Comparison of ENCODE assay signal across 8 mouse cellular contexts in genomic region chr11:67428196-67428595, GRCm38 (mm10). TPM values are rescaled to one million over a fixed set of nuclear protein-coding genes. Genes with fewer than 3 reads are reported as not detected.
DNase-seq lines count a peak whose midpoint lies in the region; ATAC-seq and TF ChIP-seq lines count a peak whose summit lies in the region.

No protein-coding gene starts in this region.

- H3K9me3 ChIP-seq in intestine, postnatal 0 days (ENCODE audit: control insufficient read depth): no peaks in the 10 kb centered on the region
- H3K9me3 ChIP-seq in lung, postnatal 0 days (ENCODE audit: low read length): no peaks in the 10 kb centered on the region

- H3K27me3 ChIP-seq in spleen, adult 2 months (ENCODE audit: control insufficient read depth, insufficient read depth, low read length): no peaks in the 10 kb centered on the region
- no peaks in the 10 kb centered on the region for H3K27me3 ChIP-seq in intestine, postnatal 0 days (replicated peaks; ENCODE audit: control insufficient read depth, insufficient read depth, low read length)
- no peaks in the 10 kb centered on the region for H3K27me3 ChIP-seq in lung, postnatal 0 days (replicated peaks; ENCODE audit: insufficient read depth, low read length)

- no peak overlapping the region for H3K4me3 ChIP-seq in spleen, adult 2 months (ENCODE audit: extremely low read depth, insufficient read depth, insufficient read length)
- no peak overlapping the region for H3K4me3 ChIP-seq in intestine, postnatal 0 days (ENCODE audit: low read depth, low read length)
- no peak overlapping the region for H3K4me3 ChIP-seq in lung, postnatal 0 days (ENCODE audit: low read depth, low read length)

- no peak for TF ChIP-seq EP300 in lung, postnatal 0 days (IDR thresholded peaks at IDR 0.05)

- TF ChIP-seq POLR2A in spleen, adult 2 months (IDR thresholded peaks at IDR 0.05; ENCODE audit: low read depth, low read length): no peak

- TF ChIP-seq CTCF in spleen, adult 2 months (IDR thresholded peaks at IDR 0.05; ENCODE audit: extremely low read depth, insufficient read depth, insufficient read length, insufficient replicate concordance): peak; percentile 35; the same call in 1 of the 2 replicates
- peak; percentile 72 for TF ChIP-seq CTCF in intestine, postnatal 0 days (IDR thresholded peaks at IDR 0.05; ENCODE audit: low read depth)
- TF ChIP-seq CTCF in lung, postnatal 0 days (IDR thresholded peaks at IDR 0.05): peak; percentile 65

- H3K36me3 ChIP-seq in spleen, adult 2 months (ENCODE audit: control insufficient read depth, insufficient read depth, low read length): no peaks in the 10 kb centered on the region
- H3K36me3 ChIP-seq in intestine, postnatal 0 days (ENCODE audit: control insufficient read depth, insufficient read depth): no peaks in the 10 kb centered on the region
- H3K36me3 ChIP-seq in lung, postnatal 0 days (ENCODE audit: insufficient read depth, low read length): no peaks in the 10 kb centered on the region

- DNase-seq in frontal cortex, postnatal 25 days (ENCODE audit: low spot score in 2 of 2): no peak
- peak in 1 of 2 experiments; percentile 12 for DNase-seq in spleen, adult 2 months (ENCODE audit: low read depth in 1 of 2, low spot score in 2 of 2)
- DNase-seq in spleen, adult 12 weeks (ENCODE audit: low spot score): no peak
- peak; percentile 35 to 54 for DNase-seq in cerebellum, postnatal 25 days
- DNase-seq in lung, postnatal 0 days (ENCODE audit: low spot score): peak; percentile 64
- DNase-seq in testis, postnatal 10 days (ENCODE audit: low spot score): peak; percentile 67

- 35% methylated on average over 3 of the region's 3 CpGs for WGBS in spleen, adult 2 months
- 42% methylated on average over 3 of the region's 3 CpGs for WGBS in intestine, postnatal 0 days
- WGBS in lung, postnatal 0 days: 43% methylated on average over 3 of the region's 3 CpGs

- H3K4me2 ChIP-seq in intestine, postnatal 0 days (replicated peaks; ENCODE audit: low read depth): no peak overlapping the region
- H3K4me2 ChIP-seq in lung, postnatal 0 days (replicated peaks; ENCODE audit: low read depth, low read length): no peak overlapping the region

- H3K9ac ChIP-seq in intestine, postnatal 0 days (ENCODE audit: low read depth, low read length): no peak overlapping the region
- H3K9ac ChIP-seq in lung, postnatal 0 days (replicated peaks; ENCODE audit: low read depth): no peak overlapping the region

- H3K27ac ChIP-seq in spleen, adult 2 months (ENCODE audit: insufficient read depth, low read length): no peak overlapping the region
- no peak overlapping the region for H3K27ac ChIP-seq in intestine, postnatal 0 days (ENCODE audit: low read depth, low read length)
- no peak overlapping the region for H3K27ac ChIP-seq in lung, postnatal 0 days (ENCODE audit: low read length)

- 0 out of 2 replicates have a peak, but pooled peaks have one; percentile 41 for ATAC-seq in frontal cortex, adult (ENCODE audit: low TSS enrichment)
- peak; percentile 43; the same call in 1 of the 2 replicates for ATAC-seq in intestine, postnatal 0 days
- ATAC-seq in lung, postnatal 0 days: no peak; the same call in 1 of the 2 replicates

- no peaks in the 10 kb centered on the region for H3K4me1 ChIP-seq in spleen, adult 2 months (ENCODE audit: control insufficient read depth, insufficient read depth, insufficient read length)
- no peaks in the 10 kb centered on the region for H3K4me1 ChIP-seq in intestine, postnatal 0 days (replicated peaks; ENCODE audit: control insufficient read depth, insufficient read depth, low read length)
- no peaks in the 10 kb centered on the region for H3K4me1 ChIP-seq in lung, postnatal 0 days (ENCODE audit: insufficient read depth, low read depth, low read length)

RNA-seq across cellular contexts. Expression of gene Gas7, which starts 27.0 kb away (rescaled TPM):
- polyA plus RNA-seq in spleen, adult 2 months (2012; rRNA removed): 4.3 and 4.7 TPM in 2 replicates
- polyA plus RNA-seq in intestine, postnatal 0 days (2015; fragmentation: Nextera tagmentation; extraction: Ambion mirVana): 5.4 and 5.7 TPM in 2 replicates
- polyA plus RNA-seq in lung, postnatal 0 days (2015; fragmentation: Nextera tagmentation; extraction: Ambion mirVana): 18.7 and 20.9 TPM in 2 replicates

Comparison
In these comparisons a context has a peak if more than half of its experiments do, and no peak if none do; other contexts are left out.
1. DNase-seq: peak in cerebellum, postnatal 25 days (2 of 2), lung, postnatal 0 days (single experiment) and testis, postnatal 10 days (single experiment); none in frontal cortex, postnatal 25 days (0 of 2) and spleen, adult 12 weeks (single experiment).
2. Peak in every context shown above with its lines, with median percentiles within 50 percentile points of each other: CTCF ChIP-seq.